Mouse (Mus musculus) lung, embryonic 14.5 days (tissue): ENCODE results near the gene Klhl10. TPM values are rescaled to one million over a fixed set of nuclear protein-coding genes. Genes with fewer than 3 reads are reported as not detected.

Experiments
- ATAC-seq: fragments of 200-750 bp; cut with Nextera tagmentation; 2 replicates; pipeline ENCODE4 v1.8.0; 2017; ENCODE audit warnings: mild to moderate bottlenecking, moderate TSS enrichment, moderate library complexity; ENCODE audit not compliant: insufficient read depth
- DNase-seq: peaks from one replicate; pipeline ENCODE4 v3.0.0-alpha.2; 2015
- H3K27ac ChIP-seq: fragments of 300-500 bp; sonication (generic); 2 replicates; pipeline ENCODE4 v1.5.1; 2014; ENCODE audit warnings: low read depth, mild to moderate bottlenecking, moderate library complexity
- H3K27me3 ChIP-seq: fragments of 300-500 bp; sonication (generic); 2 replicates; pipeline ENCODE4 v1.6.1; 2014; ENCODE audit warnings: low read length, control low read depth; ENCODE audit not compliant: insufficient read depth
- H3K36me3 ChIP-seq: fragments of 300-500 bp; sonication (generic); 2 replicates; pipeline ENCODE4 v1.6.1; 2014; ENCODE audit warnings: control low read depth; ENCODE audit not compliant: insufficient read depth
- H3K4me1 ChIP-seq: fragments of 300-500 bp; sonication (generic); 2 replicates; pipeline ENCODE4 v1.6.1; 2014; ENCODE audit warnings: antibody characterized with exemption, control low read depth; ENCODE audit not compliant: insufficient read depth
- H3K4me2 ChIP-seq: fragments of 300-500 bp; sonication (generic); 2 replicates; pipeline ENCODE4 v1.6.1; 2014; ENCODE audit warnings: mild to moderate bottlenecking
- H3K4me3 ChIP-seq: fragments of 300-500 bp; sonication (generic); 2 replicates; pipeline ENCODE4 v1.5.1; 2014; ENCODE audit warnings: low read depth, low read length
- H3K9ac ChIP-seq: fragments of 300-500 bp; sonication (generic); 2 replicates; pipeline ENCODE4 v1.6.1; 2014
- H3K9me3 ChIP-seq: fragments of 300-500 bp; sonication (generic); 2 replicates; pipeline ENCODE4 v1.6.1; 2016; ENCODE audit warnings: low read depth, low read length, control low read depth
- CTCF ChIP-seq: IDR thresholded peaks from 2 replicates; pipeline ENCODE4 v1.5.1; 2016; ENCODE audit warnings: antibody characterized with exemption, low read depth
- WGBS: fragments of 180-500 bp; shearing (Covaris S2); extraction: QIAGEN DNeasy Blood & Tissue Kit; methylation state at CpG from one replicate; pipeline ENCODE4 v1.1.7; 2014; 5-methylcytosine and 5-hydroxymethylcytosine counted together
- microRNA-seq: library from miRNA; unstranded; fragments of <30 nt; microRNA quantifications from one replicate; pipeline ENCODE4, GENCODE M21; 2016; ENCODE audit warnings: borderline number of aligned reads
- polyA plus RNA-seq: library from polyadenylated mRNA; unstranded; fragments of >200 nt; fragmentation: Nextera tagmentation; extraction: Ambion mirVana; gene quantifications from 2 replicates; pipeline ENCODE4 v1.2.1, GENCODE M21; 2014

Klhl10 gene
- polyA plus RNA-seq, 1 experiment from 2014 or later = 0.24 TPM

GRCm38 (mm10) chr11:100500651-100501050 lies 58.9 kb downstream of the Klhl10 start:
- DNase-seq (no peak), ATAC-seq (no peak)
- TF ChIP-seq CTCF = no peak
- WGBS = 88% methylated on average over 7 of the region's 7 CpGs
- Histone ChIP-seq H3K9me3 (no peaks in the 10 kb centered on the region), H3K36me3 (peaks cover 91% of the 10 kb centered on the region), H3K4me1 (no peaks in the 10 kb centered on the region), H3K4me2 (no peak overlapping the region), H3K27ac (no peak overlapping the region), H3K27me3 (no peaks in the 10 kb centered on the region), H3K9ac (no peak overlapping the region), H3K4me3 (no peak overlapping the region)

- ATAC-seq = no peak
- Histone ChIP-seq H3K9me3 (no peaks in the 10 kb centered on the region), H3K4me1 (no peaks in the 10 kb centered on the region), H3K9ac (no peak overlapping the region), H3K27me3 (no peaks in the 10 kb centered on the region), H3K4me2 (no peak overlapping the region), H3K36me3 (peaks cover 91% of the 10 kb centered on the region), H3K4me3 (no peak overlapping the region), H3K27ac (no peak overlapping the region)
- no peak for TF ChIP-seq CTCF
- no peak for DNase-seq
- WGBS = 52% methylated on average over 6 of the region's 6 CpGs
Observed at GRCm38 (mm10) chr11:100501321-100501720, 59.6 kb downstream of the Klhl10 start.

DNA sequence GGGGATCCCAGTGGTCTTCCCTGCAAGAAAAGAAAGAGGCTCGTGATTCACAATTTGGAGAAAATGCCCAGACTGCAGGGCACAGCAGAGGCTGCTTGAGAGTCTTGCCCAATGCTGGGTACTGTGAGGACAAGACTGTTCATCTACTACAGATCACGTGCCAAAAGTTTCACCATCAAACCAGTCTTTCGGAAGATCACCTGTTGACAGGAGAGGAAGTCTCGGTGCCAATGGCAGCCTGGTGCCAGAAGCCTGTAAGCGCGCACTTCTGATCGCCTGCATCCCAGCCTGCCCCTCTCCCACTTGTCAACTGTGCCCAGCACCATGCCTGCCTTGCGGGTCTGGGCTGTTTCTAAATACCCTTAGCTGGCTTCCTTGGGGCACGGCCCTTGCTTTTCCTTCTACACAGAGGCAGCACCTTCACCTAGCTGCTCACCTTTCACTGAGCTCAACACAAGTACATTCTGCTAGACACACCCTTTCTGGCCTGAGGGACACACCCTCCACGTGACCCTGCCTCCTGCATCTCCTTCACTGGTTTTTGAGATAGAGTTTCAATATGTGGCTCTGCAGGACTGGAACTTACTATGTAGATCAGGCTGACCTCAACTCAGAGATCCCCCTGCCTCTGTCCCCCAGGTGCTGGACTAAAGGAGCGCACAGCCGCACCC lies 63.4 kb downstream of the Klhl10 start:
- no peak for ATAC-seq
- no peaks in the 10 kb centered on the region for H3K4me1 ChIP-seq
- no peak overlapping the region for H3K27ac ChIP-seq
- 95% methylated on average over 12 of the region's 12 CpGs for whole genome bisulfite sequencing
- no peak overlapping the region for H3K4me3 ChIP-seq
- H3K9ac ChIP-seq = no peak overlapping the region
- no peak overlapping the region for H3K4me2 ChIP-seq
- no peak for DNase-seq
- H3K36me3 ChIP-seq = peaks cover 90% of the 10 kb centered on the region
- TF ChIP-seq CTCF = no peak
- no peaks in the 10 kb centered on the region for H3K9me3 ChIP-seq
- no peaks in the 10 kb centered on the region for H3K27me3 ChIP-seq

- peaks cover 87% of the 10 kb centered on the region for H3K36me3 ChIP-seq
- WGBS = 94% methylated on average over 8 of the region's 8 CpGs
- no peaks in the 10 kb centered on the region for H3K4me1 ChIP-seq
- DNase-seq (no peak), ATAC-seq (no peak)
- H3K9me3 ChIP-seq = no peaks in the 10 kb centered on the region
- no peaks in the 10 kb centered on the region for H3K27me3 ChIP-seq
- TF ChIP-seq CTCF = no peak
- H3K27ac ChIP-seq = no peak overlapping the region
- no peak overlapping the region for H3K4me3 ChIP-seq
- H3K9ac ChIP-seq = no peak overlapping the region
- H3K4me2 ChIP-seq = no peak overlapping the region
Observed at GRCm38 (mm10) chr11:100505997-100506396, 64.3 kb downstream of the Klhl10 start.

Small RNAs within 50 kb of the gene (microRNA-seq; reads per million reads assigned to microRNA genes)
- gene Gm27374 = not detected
- gene Mir7116 = 0.95 reads per million

Other genes with a start within 250 kb of the Klhl10 start
- gene Krt9, start 248.7 kb upstream of the Klhl10 start, polyA plus RNA-seq = not detected in 2 replicates
- gene Krt14, start 234.4 kb upstream of the Klhl10 start, polyA plus RNA-seq = 0.31 TPM in 1 of 2 replicates, not detected in the other
- not detected in 2 replicates for gene Krt16, start 193.0 kb upstream of the Klhl10 start, polyA plus RNA-seq
- 2.1 and 2.9 TPM in 2 replicates for gene Krt17, start 180.9 kb upstream of the Klhl10 start, polyA plus RNA-seq
- not detected in 2 replicates for gene Krt42, start 172.0 kb upstream of the Klhl10 start, polyA plus RNA-seq
- 1,908 and 1,918 TPM in 2 replicates for gene Eif1, start 122.0 kb upstream of the Klhl10 start, polyA plus RNA-seq
- gene Gast, start 107.5 kb upstream of the Klhl10 start, polyA plus RNA-seq = not detected in 2 replicates
- gene Hap1, start 85.8 kb upstream of the Klhl10 start, polyA plus RNA-seq = 8.7 and 9.6 TPM in 2 replicates
- gene Jup, start 44.2 kb upstream of the Klhl10 start, polyA plus RNA-seq = 88.3 and 93.1 TPM in 2 replicates
- gene P3h4, start 27.1 kb upstream of the Klhl10 start, polyA plus RNA-seq = 64.5 and 67.3 TPM in 2 replicates
- gene Fkbp10, start 26.2 kb upstream of the Klhl10 start, polyA plus RNA-seq = 135 and 146 TPM in 2 replicates
- gene Nt5c3b, start 109 bp upstream of the Klhl10 start, polyA plus RNA-seq = 127 and 136 TPM in 2 replicates
- 10.9 and 12.3 TPM in 2 replicates for gene Klhl11, start 30.8 kb downstream of the Klhl10 start, polyA plus RNA-seq
- gene Acly, start 86.1 kb downstream of the Klhl10 start, polyA plus RNA-seq = 140 and 146 TPM in 2 replicates
- 0.74 and 0.87 TPM in 2 replicates for gene Ttc25, start 103.7 kb downstream of the Klhl10 start, polyA plus RNA-seq
- gene Cnp, start 133.0 kb downstream of the Klhl10 start, polyA plus RNA-seq = 24.4 and 25.4 TPM in 2 replicates
- gene Nkiras2, start 177.3 kb downstream of the Klhl10 start, polyA plus RNA-seq = 60.3 and 65.4 TPM in 2 replicates
- 71.6 and 79.4 TPM in 2 replicates for gene Dnajc7, start 178.3 kb downstream of the Klhl10 start, polyA plus RNA-seq